11 mouse cellular contexts compared by ENCODE assay signal in genomic region chr5:122048252-122048651, GRCm38 (mm10). TPM values are rescaled to one million over a fixed set of nuclear protein-coding genes. Genes with fewer than 3 reads are reported as not detected.
DNase-seq lines count a peak whose midpoint lies in the region; ATAC-seq and TF ChIP-seq lines count a peak whose summit lies in the region.
"Had no signal": no experiment of that assay in that cellular context is flagged by ENCODE, and none has a peak within 500 bp of the region (broad histone marks: within the 10 kb centered on the region; RNA-seq: fewer than 3 reads in every experiment).

No protein-coding gene starts in this region.

- TF ChIP-seq POLR2A in brain, embryonic 14.5 days (IDR thresholded peaks at IDR 0.05; ENCODE audit: borderline replicate concordance, extremely low read depth, insufficient read depth, insufficient read length, poor library complexity, severe bottlenecking) = no peak

- peak overlapping the region; percentile 90 for H3K4me2 ChIP-seq in heart, embryonic 12.5 days
- peak overlapping the region; percentile 87 for H3K4me2 ChIP-seq in hindbrain, embryonic 11.5 days (replicated peaks; ENCODE audit: low read depth, low read length)
- H3K4me2 ChIP-seq in midbrain, embryonic 12.5 days (replicated peaks) = peak overlapping the region; percentile 66

- H3K4me1 ChIP-seq in heart, embryonic 12.5 days (replicated peaks) = peaks cover 31% of the 10 kb centered on the region
- H3K4me1 ChIP-seq in hindbrain, embryonic 11.5 days (replicated peaks; ENCODE audit: control insufficient read depth, insufficient read depth, low read length) = peaks cover 6% of the 10 kb centered on the region; the same call in 1 of the 2 replicates
- H3K4me1 ChIP-seq in midbrain, embryonic 12.5 days = peaks cover 39% of the 10 kb centered on the region

- no peak for DNase-seq in heart, postnatal 25 days (ENCODE audit: low spot score)
- peak; percentile 67 for DNase-seq in brain, embryonic 14.5 days (ENCODE audit: low read depth)
- peak; percentile 57 for DNase-seq in hindbrain, embryonic 11.5 days (ENCODE audit: low spot score)
- no peak for DNase-seq in layer of hippocampus, postnatal 14 days (ENCODE audit: low spot score in 2 of 2)
- no peak for DNase-seq in spleen, postnatal 36 days (ENCODE audit: low spot score in 2 of 2)
- no peak for DNase-seq in urinary bladder, postnatal 25 days (ENCODE audit: low spot score)
- DNase-seq: layer of hippocampus, postnatal 36 days had no signal

- peaks cover 43% of the 10 kb centered on the region for H3K27me3 ChIP-seq in heart, embryonic 12.5 days (replicated peaks)
- H3K27me3 ChIP-seq in hindbrain, embryonic 11.5 days (ENCODE audit: control insufficient read depth, insufficient read depth, low read length) = peaks cover 11% of the 10 kb centered on the region; the same call in 1 of the 2 replicates
- H3K27me3 ChIP-seq in midbrain, embryonic 12.5 days = peaks cover 11% of the 10 kb centered on the region; the same call in 1 of the 2 replicates

- TF ChIP-seq CTCF in brain, embryonic 14.5 days (IDR thresholded peaks at IDR 0.05; ENCODE audit: borderline replicate concordance, extremely low read depth, insufficient read depth, insufficient read length) = no peak

- intact Hi-C loops in heart, postnatal 25 days (cut with DNase I) = no loop called here

- no peaks in the 10 kb centered on the region for H3K9me3 ChIP-seq in heart, embryonic 12.5 days (replicated peaks)
- H3K9me3 ChIP-seq in hindbrain, embryonic 11.5 days (ENCODE audit: control insufficient read depth, low read length) = no peaks in the 10 kb centered on the region
- no peaks in the 10 kb centered on the region for H3K9me3 ChIP-seq in midbrain, embryonic 12.5 days

- H3K27ac ChIP-seq in heart, embryonic 12.5 days (ENCODE audit: poor library complexity, severe bottlenecking) = no peak overlapping the region
- peak overlapping the region; percentile 96 for H3K27ac ChIP-seq in hindbrain, embryonic 11.5 days (ENCODE audit: low read depth, low read length)
- peak overlapping the region; percentile 94 for H3K27ac ChIP-seq in midbrain, embryonic 12.5 days (replicated peaks)

- H3K36me3 ChIP-seq in heart, embryonic 12.5 days = no peaks in the 10 kb centered on the region
- no peaks in the 10 kb centered on the region for H3K36me3 ChIP-seq in hindbrain, embryonic 11.5 days (ENCODE audit: control insufficient read depth, insufficient read depth, low read length)
- H3K36me3 ChIP-seq in midbrain, embryonic 12.5 days = no peaks in the 10 kb centered on the region

- WGBS in heart, embryonic 12.5 days = 4% methylated on average over 20 of the region's 20 CpGs
- WGBS in hindbrain, embryonic 11.5 days = 2% methylated on average over 20 of the region's 20 CpGs
- WGBS in midbrain, embryonic 12.5 days = 2% methylated on average over 20 of the region's 20 CpGs

- H3K9ac ChIP-seq in heart, embryonic 12.5 days = peak overlapping the region; percentile 76; the same call in 1 of the 2 replicates
- peak overlapping the region; percentile 90 for H3K9ac ChIP-seq in hindbrain, embryonic 11.5 days (ENCODE audit: low read depth, low read length)
- peak overlapping the region; percentile 89 for H3K9ac ChIP-seq in midbrain, embryonic 12.5 days (replicated peaks)

- no peak for ATAC-seq in heart, embryonic 12.5 days (ENCODE audit: insufficient number of reproducible peaks, low FRiP score)
- ATAC-seq in hindbrain, embryonic 11.5 days (ENCODE audit: low FRiP score) = peak; percentile 41
- ATAC-seq in midbrain, embryonic 12.5 days (ENCODE audit: low FRiP score, low read depth) = peak; percentile 7; the same call in 1 of the 2 replicates
- ATAC-seq: CD4-positive, CD25-positive, alpha-beta regulatory T cell, adult 4 months had no signal

- peak overlapping the region; percentile 66 for H3K4me3 ChIP-seq in heart, embryonic 12.5 days
- peak overlapping the region; percentile 87 for H3K4me3 ChIP-seq in hindbrain, embryonic 11.5 days (ENCODE audit: low read depth, low read length)
- peak overlapping the region; percentile 87 for H3K4me3 ChIP-seq in midbrain, embryonic 12.5 days

RNA-seq across cellular contexts. Expression of gene Cux2, which starts 1.6 kb away (rescaled TPM):
- polyA plus RNA-seq in heart, embryonic 12.5 days (2016; fragmentation: Nextera tagmentation; extraction: Ambion mirVana) = 7.6 and 10.1 TPM in 2 replicates
- 10 to 100 TPM; 23.7 to 29.0 TPM for total RNA-seq in heart, postnatal 25 days (2021)
- 50.2 and 52.6 TPM in 2 replicates for polyA plus RNA-seq in brain, embryonic 14.5 days (2012; rRNA removed)
- 13.7 and 17.4 TPM in 2 replicates for polyA plus RNA-seq in hindbrain, embryonic 11.5 days (2014; fragmentation: Nextera tagmentation; extraction: Ambion mirVana)
- polyA plus RNA-seq in midbrain, embryonic 12.5 days (2016; fragmentation: Nextera tagmentation; extraction: Ambion mirVana) = 19.7 and 20.2 TPM in 2 replicates
- total RNA-seq in layer of hippocampus, postnatal 14 days (2021) = 10 to 100 TPM; 36.4 to 39.4 TPM

RNA-seq across cellular contexts. Expression of gene Myl2, which starts 52.5 kb away (rescaled TPM):
- polyA plus RNA-seq in heart, embryonic 12.5 days (2016; fragmentation: Nextera tagmentation; extraction: Ambion mirVana) = 7,161 and 7,647 TPM in 2 replicates
- total RNA-seq in heart, postnatal 25 days (2021) = over 10,000 TPM; 18,094 to 20,102 TPM
- polyA plus RNA-seq in brain, embryonic 14.5 days (2012; rRNA removed) = 0.26 and 0.32 TPM in 2 replicates
- polyA plus RNA-seq in hindbrain, embryonic 11.5 days (2014; fragmentation: Nextera tagmentation; extraction: Ambion mirVana) = 0.77 and 1.2 TPM in 2 replicates
- polyA plus RNA-seq in midbrain, embryonic 12.5 days (2016; fragmentation: Nextera tagmentation; extraction: Ambion mirVana) = 1.1 and 3.9 TPM in 2 replicates
- 1 to 10 TPM; 1.6 TPM for total RNA-seq in layer of hippocampus, postnatal 14 days (2021)
- total RNA-seq: adrenal gland, postnatal 14 days had no signal
- polyA plus RNA-seq: CD4-positive, CD25-positive, alpha-beta regulatory T cell, adult 4 months had no signal

Comparison
In these comparisons a context has a peak if more than half of its experiments do, and no peak if none do; other contexts are left out.
1. DNase-seq: peak in brain, embryonic 14.5 days (single experiment) and hindbrain, embryonic 11.5 days (single experiment); none in heart, postnatal 25 days (single experiment), layer of hippocampus, postnatal 14 days (0 of 2), spleen, postnatal 36 days (0 of 2) and urinary bladder, postnatal 25 days (single experiment).
2. RNA of gene Myl2, which starts 52.5 kb away (polyA plus RNA-seq): 7,161 to 7,647 TPM in heart, embryonic 12.5 days; 1.1 to 3.9 TPM in midbrain, embryonic 12.5 days, 0.77 to 1.2 TPM in hindbrain, embryonic 11.5 days and 0.26 to 0.32 TPM in brain, embryonic 14.5 days; every median in the first group is over 1,000 times any median in the second.
3. Peak in every context shown above with its lines, with median percentiles within 50 percentile points of each other: H3K4me2 ChIP-seq, H3K4me3 ChIP-seq and H3K9ac ChIP-seq.